Mouse (Mus musculus) ovary, adult 18-20 months (tissue): ENCODE measurements around the gene Xndc1.

ENCODE experiments used
- DNase-seq: peaks from one replicate; pipeline ENCODE4 v3.0.0; 2022; ENCODE audit warnings: low spot score, mixed read lengths

Xndc1 gene

DNA sequence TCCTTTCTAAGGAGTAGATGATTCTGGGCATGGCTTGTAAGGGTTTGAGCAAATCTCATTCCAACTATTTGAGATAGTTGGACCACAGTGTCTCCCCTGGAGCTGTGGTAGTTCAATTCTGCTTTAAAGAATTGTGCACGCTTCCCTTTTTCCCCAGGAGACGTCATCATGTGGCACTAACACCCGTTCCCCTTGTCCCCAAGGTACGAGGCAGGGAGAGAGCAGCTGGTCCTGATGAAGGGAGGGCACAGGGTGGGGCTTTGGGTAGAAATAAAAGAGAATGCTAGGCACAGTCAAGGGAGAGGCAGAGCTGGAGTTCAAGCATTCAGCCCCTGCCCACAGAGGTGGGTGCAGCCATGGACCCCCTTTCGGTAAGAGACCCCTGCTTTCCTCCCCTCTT is 17.5 kb downstream of the Xndc1 start, which contains the start of gene Trpc2:
TSS of gene Trpc2 (plus strand) at position 301 of the 400 bp plus-strand sequence.
- DNase-seq, result no peak

- no peak for DNase-seq
Measured at GRCm38 (mm10) chr7:102084041-102084696, 18.9 kb downstream of the Xndc1 start.

- no peak for DNase-seq
Measured at GRCm38 (mm10) chr7:102087336-102087735, 22.0 kb downstream of the Xndc1 start.

DNA sequence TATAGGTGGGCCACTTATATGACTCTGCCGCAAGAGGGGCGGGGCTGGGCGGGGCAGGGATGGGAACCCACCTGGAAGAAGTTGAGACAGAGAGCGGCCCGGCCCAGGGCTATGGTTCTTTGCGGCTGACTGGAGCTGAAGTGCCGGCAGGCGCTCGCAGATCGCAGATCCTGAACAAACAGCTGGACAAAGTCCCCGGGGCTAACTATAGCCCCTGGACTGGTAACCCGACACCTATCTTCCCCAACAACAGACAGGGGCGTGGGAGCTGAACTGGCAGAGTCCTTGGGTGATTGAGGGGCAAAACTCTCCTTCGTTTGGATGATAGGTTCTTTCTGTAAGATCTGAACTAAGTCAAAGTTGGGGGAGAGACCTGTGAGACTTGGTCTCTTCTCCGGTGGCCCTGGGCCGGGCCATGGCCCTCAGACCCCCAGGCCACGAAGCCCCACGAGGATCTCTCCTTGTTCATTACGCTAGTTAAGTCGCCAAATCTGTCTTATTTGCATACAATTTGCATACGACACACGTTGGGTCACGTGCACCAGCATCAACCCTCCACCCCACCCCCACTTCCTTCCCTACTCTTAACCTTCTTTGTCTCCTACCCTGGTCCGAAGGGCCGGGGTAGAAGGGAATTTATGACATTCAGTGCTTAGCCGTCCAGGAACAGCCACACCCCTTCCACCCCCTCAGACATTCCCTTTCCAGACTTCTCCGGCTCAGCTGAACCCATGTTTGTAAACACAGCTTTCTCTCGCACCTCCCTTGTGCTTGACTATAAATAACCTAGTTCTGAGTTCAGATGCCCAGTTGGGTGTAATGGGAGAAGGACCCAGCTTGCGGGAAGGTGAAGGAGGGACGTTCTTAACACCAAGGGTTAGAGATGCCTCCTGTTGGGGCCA is 34.7 kb downstream of the Xndc1 start:
- DNase-seq, result no peak

GRCm38 (mm10) chr7:102100868-102101267 is 35.6 kb downstream of the Xndc1 start:
- no peak for DNase-seq

- DNase-seq, result no peak
Measured at GRCm38 (mm10) chr7:102101487-102101886, 36.2 kb downstream of the Xndc1 start, which contains the start of gene Art1. Art1 (plus strand) TSS chr7:102101743.

DNA sequence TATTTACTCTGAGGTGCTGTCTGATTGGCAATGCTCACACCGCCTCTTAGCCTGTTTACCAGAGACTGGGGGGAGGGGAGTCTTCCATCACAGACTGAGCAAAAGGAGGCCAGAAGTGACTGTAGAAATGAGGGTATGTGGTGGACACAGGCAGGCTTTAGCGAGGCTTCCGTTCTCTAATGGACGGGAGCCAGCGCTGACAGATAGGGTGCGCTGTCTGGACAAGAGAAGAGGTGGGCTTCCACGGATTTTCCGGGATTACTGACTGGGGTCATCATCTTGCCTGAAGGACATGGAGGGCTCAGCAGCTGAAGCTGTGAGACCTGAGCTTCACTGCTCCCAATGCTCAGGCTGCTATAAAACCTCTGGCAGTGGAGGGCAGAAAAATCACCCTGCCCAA is 36.9 kb downstream of the Xndc1 start:
- DNase-seq, result no peak

GRCm38 (mm10) chr7:102102696-102103095 is 37.4 kb downstream of the Xndc1 start:
- DNase-seq, result no peak

DNA sequence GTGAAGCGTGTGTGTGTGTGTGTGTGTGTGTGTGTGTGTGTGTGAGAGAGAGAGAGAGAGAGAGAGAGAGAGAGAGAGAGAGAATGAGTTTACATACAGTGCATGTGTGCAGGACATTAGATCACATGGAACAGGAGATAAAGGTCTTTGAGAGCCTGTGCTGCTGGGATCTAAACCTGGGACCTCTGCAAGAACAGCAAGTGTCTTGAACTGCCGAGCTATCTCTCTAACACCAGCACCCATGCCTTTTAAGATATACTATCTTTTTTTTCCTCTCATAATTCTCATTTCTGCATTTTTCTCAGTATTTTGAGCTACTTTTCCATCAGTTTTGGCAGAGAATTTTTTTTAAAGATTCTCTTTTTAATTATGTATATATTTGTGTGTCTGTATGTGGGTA is 38.2 kb downstream of the Xndc1 start:
- DNase-seq, result no peak

- DNase-seq, result no peak
Measured at GRCm38 (mm10) chr7:102104126-102104525, 38.8 kb downstream of the Xndc1 start.

GRCm38 (mm10) chr7:102106700-102107141 is 41.4 kb downstream of the Xndc1 start:
- no peak for DNase-seq

DNA sequence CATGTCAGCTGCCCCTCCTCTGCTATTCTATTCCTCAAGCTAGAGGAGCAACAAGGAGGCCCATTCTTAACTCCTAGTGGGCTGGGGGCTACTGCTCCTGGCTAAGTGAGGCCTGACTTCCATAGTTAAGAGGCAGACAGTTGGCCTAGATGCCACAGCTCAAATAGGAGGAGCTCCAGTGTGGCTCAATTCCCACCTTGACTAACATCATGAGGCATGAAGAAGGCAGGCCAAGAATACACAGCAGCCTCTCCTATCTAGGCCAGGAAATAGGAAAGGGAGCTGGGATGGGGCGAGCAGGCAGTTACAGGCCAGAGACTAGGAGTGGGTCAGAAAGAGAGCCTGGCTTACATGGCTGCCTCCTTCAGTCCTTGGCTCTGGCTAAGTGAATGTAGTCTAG is 42.9 kb downstream of the Xndc1 start:
- no peak for DNase-seq

- DNase-seq, result no peak
Measured at GRCm38 (mm10) chr7:102109171-102109570, 43.9 kb downstream of the Xndc1 start, which contains the start of gene Art5. Art5 (minus strand) TSS chr7:102109489.

GRCm38 (mm10) chr7:102109746-102110145 is 44.4 kb downstream of the Xndc1 start:
- no peak for DNase-seq

DNA sequence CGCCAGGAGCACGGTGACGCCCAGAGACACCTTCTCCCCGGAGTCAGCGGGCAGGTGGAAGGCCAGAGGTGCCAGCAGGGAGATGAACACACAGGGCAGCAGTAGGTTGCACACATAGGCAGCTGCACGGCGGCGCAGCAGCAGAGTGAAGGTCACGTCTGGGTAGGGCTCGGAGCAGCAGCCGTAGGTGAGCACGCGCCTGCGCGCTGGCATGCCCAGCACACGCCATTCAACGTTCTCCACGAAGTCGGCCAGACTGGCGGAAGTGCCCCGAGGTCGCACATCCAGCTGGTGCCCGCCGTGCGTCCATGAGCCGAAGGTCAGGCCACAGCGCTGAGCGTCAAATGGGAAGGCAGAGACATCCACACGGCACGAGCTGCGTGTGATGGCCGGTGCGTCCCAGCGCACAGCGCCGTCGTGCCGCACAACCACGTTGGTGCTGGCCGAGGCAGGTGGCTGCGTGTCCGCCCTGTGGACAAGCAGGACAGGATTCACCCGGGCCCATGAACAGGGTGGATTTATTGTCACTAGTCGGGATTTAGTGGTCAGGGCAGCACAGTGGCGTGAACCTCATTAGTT is 47.9 kb downstream of the Xndc1 start:
- no peak for DNase-seq

GRCm38 (mm10) chr7:102116579-102117331 is 51.4 kb downstream of the Xndc1 start, which contains the start of gene Chrna10:
Chrna10 (minus strand) TSS chr7:102116828.
- DNase-seq, result no peak

- DNase-seq, result no peak
Measured at GRCm38 (mm10) chr7:102117382-102117781, 52.1 kb downstream of the Xndc1 start.

- DNase-seq, result no peak
Measured at GRCm38 (mm10) chr7:102120326-102120725, 55.0 kb downstream of the Xndc1 start.

GRCm38 (mm10) chr7:102132395-102132794 is 67.1 kb downstream of the Xndc1 start:
- DNase-seq, result no peak
